Mouse (Mus musculus): ENCODE measurements around the gene Ncoa5.

The Ncoa5 gene

GRCm38 (mm10) chr2:165034131-165035057 is at the start of gene Ncoa5:
Gene Ncoa5, minus strand, starts transcription at chr2:165034867.
- peak; percentile 98 to 99 for DNase-seq

- DNase-seq = no peak
Measured at GRCm38 (mm10) chr2:165081257-165081656, 46.6 kb upstream of the Ncoa5 start.

GRCm38 (mm10) chr2:165080657-165081056 is 46.0 kb upstream of the Ncoa5 start:
- DNase-seq = no peak

DNA sequence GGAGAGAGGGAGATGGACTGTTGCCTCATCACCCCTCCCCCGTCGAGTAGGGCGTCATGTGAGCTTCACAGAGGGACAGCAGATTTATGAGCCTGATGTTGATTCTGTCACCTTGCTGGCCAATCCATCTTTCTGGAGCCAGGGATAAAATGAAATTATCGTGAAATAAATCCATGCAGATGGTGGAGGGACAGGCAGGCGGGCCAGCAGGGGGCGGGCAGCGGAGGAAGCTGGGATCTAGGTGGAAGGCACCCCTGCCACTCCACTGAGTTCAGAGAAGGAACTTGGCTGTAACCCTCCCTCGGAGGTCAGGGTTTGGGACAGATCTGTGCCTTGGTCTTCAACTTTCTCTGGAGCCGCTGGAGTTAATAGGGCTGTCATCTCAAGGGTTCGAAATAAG is 43.9 kb upstream of the Ncoa5 start:
- no peak for DNase-seq

- no peak for DNase-seq
Measured at GRCm38 (mm10) chr2:165078045-165078444, 43.4 kb upstream of the Ncoa5 start.

GRCm38 (mm10) chr2:165077055-165077454 is 42.4 kb upstream of the Ncoa5 start:
- no peak for DNase-seq

GRCm38 (mm10) chr2:165074937-165075336 is 40.3 kb upstream of the Ncoa5 start:
- DNase-seq = peak; percentile 81 to 85

DNA sequence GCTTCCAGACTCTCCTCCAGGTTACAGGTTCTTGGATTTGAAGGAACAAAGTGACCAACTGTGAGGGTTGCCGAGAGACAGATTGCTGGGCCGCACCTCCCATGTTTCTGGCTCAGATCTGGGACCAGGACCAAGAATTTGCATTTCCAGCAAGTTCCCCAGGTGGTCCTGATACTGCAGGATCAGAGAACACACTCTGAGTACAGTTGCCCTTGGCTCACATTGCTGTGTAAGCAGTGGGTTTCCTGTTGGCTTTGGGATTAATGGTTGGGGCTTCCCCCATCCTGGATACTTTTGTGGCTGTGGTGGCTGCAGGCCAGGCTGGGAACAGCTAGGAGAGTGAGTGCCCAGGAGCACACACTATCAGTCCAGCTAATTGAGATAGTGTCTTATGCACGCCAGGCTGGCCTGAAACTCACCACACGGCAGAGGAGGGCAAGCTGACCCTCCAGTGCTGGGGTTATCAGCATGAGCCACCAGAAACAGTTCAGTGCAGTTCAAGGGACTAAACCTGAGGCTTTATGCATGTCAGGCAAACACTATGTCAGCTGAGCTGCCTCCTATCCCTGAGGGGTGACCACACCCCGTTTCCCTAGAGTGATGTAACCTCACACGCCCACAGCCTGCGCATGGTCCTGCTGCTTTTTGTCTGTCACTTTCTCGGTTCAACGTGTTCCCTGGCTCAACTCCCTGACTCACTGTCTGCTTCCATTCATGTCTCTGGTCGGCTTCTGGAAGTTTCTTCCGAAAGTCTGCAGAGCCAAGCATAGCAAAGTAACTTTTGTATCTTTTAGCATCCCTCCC is 39.6 kb upstream of the Ncoa5 start:
- no peak for DNase-seq

DNA sequence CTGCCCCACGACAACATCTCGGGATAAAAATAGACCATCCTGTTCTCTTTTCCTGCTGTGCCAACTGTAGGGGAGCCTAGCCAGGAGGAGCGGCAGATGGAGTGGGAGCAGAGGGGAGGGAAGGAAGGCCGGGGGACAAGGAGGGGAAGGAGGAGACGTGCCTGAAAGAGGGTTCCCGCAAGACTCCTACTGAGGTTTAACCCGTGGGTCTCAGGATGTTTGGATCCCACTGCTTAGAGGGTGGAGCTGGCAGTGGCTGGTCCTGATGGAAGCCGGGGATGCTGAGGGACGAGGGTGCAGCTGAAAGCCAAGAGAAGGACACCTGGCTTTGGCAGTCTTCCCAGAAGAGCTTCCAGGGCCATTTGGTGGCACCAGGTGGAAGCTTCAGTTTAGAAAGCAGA is 38.7 kb upstream of the Ncoa5 start:
- DNase-seq = no peak

GRCm38 (mm10) chr2:165070096-165070816 is 35.6 kb upstream of the Ncoa5 start:
- peak; percentile 57 to 69 for DNase-seq

- DNase-seq = no peak
Measured at GRCm38 (mm10) chr2:165068806-165069205, 34.1 kb upstream of the Ncoa5 start.

DNA sequence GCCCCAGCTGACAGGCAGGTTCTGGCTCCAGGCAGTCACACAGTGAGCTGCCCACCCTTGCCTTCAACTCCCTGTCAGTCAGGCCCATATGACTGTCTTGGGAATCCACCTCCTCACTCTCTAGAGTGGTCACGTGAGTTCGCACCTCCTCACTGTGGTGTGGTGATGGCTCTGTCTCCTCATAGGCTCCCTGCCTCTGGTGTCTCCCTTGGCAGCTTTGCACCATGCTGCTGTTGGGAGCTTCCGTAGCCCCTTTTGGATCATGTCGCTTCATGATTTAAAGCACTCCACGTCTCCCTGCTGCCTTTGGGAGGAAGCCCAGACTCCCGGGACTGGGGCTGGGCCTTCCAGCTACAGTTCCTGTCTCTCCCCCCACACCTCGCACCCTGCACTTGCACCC is 29.8 kb upstream of the Ncoa5 start:
- DNase-seq = no peak

DNA sequence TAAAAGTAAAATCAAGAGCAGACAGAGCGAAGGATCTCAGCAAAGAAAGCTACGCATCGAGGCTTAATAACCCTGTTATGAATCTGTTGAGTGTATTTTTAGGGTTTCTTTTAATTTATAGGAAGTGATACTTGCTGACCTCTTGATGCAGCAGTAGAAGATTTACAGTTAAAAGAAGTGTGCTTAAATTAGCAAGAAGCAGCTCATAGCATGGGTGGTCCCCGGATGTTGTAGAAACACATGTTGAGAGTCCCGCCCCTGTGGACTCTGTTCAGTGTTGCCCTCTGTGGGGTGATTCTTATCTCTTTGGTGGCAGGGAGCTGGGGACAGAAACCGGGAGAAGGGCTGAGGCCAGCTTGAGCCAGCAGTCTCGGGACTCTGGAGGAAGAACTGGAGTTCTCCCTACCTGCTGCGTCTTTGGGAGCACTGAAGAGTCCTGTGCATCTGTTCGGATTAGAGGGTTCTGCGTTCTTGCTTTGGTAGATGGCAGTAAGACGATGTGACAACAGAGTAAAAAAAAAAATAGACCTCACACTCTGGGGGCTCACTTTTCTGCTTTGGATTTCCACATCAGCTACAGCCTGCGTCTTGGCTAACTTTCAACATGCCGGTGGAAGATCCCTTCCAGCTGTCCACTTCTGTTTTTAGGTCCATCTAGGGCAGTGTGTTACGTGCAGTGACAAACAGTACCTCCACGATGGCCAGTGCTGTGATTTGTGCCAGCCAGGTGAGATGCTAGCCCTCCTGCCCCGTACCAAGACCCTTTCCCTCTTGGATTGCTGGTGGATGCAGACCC is 27.2 kb upstream of the Ncoa5 start:
- DNase-seq = no peak

DNA sequence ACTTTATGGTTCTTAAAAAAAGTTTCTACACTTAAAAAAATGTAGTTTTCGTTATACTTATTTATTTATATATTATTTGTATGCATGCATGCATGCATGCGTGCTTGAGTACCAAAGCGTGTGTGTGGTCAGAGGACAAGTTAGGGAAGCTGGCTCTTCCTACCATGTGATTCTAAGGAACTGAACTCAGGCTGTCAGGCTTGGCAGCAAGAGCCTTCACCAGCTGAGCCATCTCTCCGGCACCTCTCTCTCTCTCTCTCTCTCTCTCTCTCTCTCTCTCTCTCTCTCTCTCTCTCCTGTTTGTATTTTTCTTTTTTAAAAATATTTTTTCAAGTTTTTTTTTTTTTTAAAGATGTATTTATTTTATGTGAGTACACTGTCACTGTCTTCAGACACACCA is 25.3 kb upstream of the Ncoa5 start:
- DNase-seq = no peak

DNA sequence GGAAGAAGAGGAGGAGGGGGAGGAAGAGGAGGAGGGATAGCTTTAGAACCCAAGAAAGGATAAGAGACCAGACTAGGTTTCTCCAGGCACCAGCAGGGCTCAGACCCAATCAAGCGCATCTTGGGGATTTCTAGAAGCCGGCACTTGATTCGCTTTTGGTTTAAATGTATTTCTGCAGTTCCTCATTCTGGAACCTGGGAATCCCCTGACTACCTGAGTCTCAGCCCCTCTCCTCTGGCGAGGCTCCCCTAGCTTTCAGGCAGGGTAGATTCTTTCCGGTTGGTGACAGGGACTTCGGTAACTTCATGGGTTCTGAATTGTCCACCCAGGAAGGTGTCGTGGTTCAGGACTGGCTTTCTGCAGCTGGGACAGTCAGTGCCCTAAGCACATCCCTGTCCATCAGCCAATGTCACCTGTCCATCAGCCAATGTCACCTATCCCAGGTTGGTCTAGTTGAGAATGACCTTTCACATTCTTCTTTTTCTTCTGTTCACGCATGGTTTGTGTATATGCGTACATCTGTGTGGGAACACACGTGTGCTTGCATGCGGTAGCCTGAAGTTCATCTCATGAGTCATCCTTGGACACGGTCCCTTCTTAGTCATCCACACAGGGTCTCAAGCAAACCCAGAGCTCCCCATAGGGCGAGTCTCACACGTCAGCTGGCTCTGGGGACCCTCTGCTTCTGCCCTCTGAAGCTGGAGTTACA is 21.9 kb upstream of the Ncoa5 start:
- DNase-seq = no peak

DNA sequence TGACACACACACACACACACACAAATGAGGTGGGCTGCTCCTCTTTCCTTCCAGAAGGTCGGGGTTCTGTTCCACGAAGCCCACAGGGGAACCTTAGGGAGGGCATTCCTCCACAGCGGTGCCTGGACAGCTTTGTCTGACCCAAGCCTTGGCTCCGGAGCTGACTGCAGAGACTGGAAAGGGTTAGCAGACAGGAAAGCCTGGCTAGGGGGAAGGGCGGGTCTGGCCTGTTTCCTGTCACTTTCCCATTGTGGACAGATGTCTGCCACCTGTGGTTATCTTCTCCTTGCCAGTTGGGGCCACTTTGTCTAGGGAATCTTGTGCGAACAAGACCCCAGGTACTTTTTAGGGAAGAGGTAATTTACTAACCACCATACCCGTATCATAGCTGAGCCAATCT is 21.2 kb upstream of the Ncoa5 start:
- DNase-seq = peak; percentile 53 to 59

- peak; percentile 83 to 91 for DNase-seq
Measured at GRCm38 (mm10) chr2:165054888-165055852, 20.5 kb upstream of the Ncoa5 start, which contains the start of gene Cd40. Gene Cd40, plus strand, starts transcription at chr2:165055627.

DNA sequence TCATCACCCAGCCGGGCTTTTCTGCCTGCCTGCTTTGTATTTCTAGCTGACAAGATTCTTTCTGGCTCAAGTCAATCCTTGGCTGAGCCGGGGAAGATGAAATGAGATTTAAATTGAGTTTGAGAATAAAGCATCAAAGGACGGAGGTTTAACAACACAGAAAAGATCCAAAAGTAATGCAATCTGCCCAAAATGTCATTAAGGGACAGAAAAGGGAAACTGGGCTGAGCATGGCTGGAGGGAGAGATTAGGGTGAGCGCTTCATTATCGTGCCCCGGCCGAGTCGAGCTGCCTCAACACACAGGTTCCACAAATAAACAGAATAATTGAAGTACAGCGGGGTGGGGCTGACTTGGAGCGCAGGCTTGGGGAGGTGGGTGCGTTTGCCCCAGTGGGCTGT is 16.9 kb upstream of the Ncoa5 start:
- DNase-seq = no peak

DNA sequence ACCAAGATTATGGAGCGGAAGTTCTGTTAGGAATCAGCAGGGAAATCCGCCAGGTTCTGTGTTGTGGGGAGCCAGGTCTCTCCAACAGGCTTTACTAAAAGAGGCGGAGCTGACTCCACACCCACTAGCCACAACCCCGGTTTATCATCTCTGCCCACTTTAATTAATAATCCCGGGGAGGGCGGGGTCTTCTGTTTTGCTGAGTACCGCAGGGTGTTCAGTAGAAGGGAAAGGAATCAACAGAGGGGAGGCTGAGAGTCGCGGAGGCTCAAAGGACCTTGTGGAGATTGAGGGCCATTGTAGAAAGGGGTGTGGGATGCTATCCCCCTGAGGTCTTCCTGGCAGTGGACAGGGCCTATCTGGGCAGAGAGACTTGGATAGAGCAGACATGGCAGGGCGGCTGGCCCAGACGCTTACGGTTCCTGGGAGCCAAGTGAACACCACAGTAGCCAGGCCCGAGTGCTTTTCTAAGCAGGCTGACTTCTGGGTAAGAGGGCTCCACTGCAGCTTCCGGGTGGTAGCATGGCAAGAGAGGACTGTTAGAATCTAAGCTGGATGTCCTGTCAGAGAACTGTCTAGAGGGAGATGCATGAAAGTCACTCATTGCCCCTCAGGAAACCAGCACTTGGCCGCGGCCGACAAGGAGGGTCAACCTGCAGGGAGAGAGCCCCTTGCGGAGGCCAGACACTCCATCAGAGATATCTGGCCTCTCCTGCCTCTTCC is 16.3 kb upstream of the Ncoa5 start:
- peak in 1 of 2 experiments; percentile 13 for DNase-seq

DNA sequence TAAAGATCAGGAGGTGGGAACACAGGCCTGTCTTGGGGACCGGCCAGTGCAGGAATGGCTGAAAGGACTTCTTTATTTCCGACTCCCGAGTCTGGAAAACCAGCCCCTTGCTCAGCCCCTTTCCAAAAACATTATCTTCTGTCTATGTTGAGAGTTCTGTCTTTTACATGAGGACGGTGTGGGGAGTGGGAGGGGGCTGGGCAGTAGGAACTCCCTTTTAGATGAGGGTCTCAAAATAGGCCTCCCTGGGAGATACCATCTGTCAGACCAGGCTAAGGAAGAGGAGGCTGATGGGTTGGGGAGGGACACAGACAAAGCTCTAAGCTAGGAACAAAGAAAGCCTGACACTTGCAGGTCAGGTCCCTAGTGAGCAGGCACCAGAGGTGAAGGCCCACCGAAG is 14.4 kb upstream of the Ncoa5 start:
- DNase-seq = peak in 1 of 2 experiments; percentile 17

Data from kidney, postnatal 25 days (tissue).